Mouse (Mus musculus) urinary bladder, adult 18-20 months (tissue): Measurements from ENCODE around the gene Mapk8.
A peak's percentile ranks its signal among the peaks of the same experiment; 100 is the strongest.
"Not testable (repeated sequence)": the region's sequence is repeated elsewhere in the genome, so short reads cannot be mapped to it uniquely, and the experiment has no call there.

ENCODE experiments used
- DNase-seq, 2 experiments: peaks; one replicate each; pipeline ENCODE4 v3.0.0; 2022; ENCODE audit warnings: low spot score in 2 of 2, mixed read lengths in 2 of 2

Mapk8 gene

DNA sequence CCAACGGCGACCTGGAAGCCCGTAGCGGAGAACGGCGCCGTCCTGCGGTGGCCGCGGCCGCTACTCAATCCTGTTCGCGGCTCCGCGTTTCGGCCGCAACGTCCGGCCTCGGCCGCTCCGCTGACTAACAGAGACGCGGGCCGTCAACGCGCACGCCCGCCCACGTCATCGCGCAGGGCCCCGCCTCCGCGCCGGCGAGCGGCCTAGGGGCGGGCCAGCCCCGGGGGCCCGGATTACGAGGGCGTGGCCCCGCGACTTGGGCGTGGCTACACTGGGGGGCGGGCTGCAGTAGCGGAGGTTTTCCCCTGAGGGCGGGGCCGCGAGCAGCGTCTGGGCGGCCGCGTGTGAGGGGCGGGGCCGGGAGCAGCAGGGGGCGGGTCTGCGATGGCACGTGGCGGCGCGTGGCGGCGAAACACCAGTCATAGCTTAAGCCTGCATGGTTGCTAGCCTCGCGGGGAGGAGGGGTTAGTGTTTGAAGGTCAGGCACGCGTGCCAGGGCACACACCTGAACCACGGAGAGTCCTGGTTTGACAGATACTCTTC lies at the start of gene Mapk8:
Gene Mapk8, minus strand, starts transcription at position 132 of the 543 bp plus-strand sequence.
- peak; percentile 95 to 98 for DNase-seq

DNA sequence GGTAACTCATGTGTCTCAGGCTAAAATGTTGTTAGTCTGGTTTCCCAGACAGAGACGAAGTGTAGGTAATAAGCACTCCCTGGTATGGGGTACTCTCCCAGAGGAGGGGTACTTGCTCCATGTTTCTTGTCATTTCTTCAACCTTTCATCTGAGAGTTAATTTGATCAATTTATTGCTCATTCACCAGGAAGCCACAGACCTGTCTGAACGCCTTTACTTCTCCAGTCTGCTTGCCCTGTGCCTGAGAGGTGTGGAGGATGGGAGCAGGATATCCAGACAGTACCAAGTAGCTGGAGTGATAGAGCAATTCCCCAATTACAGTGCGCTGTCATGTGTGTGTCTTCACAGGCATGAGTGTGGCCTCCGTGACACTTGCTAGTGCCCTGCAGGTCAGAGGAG lies 48.3 kb upstream of the Mapk8 start:
- DNase-seq, result no peak

DNA sequence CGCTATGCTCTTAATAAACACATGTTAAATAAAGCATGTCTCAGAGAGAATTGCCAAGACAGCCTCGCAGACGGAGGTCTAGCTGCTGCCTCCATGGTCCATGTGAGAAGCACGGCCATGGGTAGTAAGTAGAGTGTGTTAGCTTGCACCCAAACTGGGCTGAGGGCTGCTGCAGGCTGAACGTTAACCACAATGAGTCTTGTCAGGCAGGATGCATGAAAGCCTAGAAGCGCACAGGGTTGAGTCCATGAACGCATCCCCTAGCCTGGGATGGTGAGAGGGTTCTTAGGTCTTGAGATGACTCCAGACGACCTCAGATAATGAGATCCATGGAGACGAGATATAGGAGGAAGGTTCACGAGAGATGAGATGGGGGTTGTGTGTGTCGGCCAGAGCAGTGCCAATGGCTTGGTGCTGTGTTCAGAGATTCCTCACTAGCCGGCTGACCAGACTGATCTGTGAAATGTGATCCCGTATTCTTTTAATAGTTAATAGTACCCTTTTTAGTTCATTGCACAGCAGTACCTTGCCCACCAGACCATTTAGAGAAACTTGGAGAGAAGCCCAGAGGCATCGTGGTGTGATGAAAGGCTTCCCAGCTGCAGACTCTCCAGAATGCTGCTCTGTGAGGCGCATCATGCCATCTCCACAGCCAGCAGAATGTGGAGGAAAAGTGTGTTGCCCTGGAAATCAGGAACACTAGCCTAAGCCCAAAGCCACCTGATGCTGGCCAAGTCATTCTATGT lies 41.0 kb upstream of the Mapk8 start:
- DNase-seq, result no peak

DNA sequence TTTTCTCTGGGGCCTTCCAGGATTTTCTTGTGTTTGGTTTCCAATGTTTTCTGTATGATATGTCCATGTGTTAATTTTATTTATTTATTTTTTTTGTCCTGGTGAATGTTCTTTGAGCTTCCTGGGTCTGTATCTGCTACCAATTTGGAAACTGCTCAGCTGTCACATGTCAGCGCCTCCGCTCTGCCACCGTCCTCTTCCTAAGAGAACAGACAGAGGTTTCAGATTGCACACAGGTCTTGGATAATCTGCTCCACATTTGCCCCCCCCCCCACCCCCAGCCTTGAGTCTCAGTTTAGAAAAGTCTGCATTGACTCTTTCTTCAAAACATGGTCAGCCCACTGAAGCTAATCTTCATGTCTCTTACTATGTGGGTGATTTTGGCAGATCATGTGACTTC lies 35.0 kb upstream of the Mapk8 start:
- no peak for DNase-seq

DNA sequence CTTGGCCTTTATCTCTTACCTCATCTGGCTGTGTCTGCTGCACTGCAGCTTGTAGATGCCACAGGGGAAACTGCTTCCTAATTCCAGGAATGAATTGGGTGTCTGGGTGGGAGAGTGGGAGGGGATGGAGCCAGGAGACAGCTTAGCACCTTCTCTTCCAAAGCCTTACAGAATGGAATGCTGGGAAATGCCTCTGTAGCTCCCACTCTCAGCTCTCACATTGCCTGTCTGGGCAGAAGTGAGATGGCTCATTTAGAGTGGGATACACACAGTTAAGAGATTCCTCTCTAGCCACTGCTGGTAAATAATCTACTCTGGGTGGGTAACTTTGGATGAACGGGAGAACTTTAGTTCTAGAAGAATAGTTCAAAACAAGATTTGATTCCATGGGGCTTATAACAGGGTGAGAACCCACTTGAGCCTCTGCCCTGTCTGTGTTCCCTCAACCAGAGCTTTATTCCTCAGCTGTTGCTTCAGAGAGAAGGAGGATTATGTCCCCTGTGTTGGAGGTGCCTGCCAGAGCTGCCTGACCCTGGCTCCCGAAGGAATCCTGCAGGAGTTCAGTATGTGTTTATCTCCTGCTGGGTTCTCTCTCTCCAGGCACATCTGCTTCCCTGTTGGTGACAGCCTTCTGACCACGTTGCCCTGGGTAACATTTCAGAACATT lies 29.3 kb upstream of the Mapk8 start:
- DNase-seq, result no peak

DNA sequence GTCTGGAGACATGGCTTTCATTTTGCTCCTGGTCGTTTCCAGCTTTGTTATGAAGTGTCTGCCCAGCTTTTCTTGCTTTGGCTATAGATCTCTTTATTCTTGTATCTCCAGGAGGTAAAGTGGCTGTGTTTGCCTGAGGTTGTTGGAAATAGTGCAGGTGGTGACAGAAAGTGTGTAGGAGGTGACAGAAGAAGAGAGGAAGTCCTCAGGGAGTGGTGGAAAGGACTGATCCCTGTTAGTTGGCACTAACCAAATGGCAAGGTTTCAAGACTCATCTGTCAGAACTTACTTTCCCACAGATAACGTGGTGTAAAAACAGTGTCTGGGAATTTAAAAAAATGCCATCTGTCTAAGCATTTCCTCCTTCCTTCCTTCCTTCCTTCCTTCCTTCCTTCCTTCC lies 27.5 kb upstream of the Mapk8 start:
- no peak for DNase-seq

DNA sequence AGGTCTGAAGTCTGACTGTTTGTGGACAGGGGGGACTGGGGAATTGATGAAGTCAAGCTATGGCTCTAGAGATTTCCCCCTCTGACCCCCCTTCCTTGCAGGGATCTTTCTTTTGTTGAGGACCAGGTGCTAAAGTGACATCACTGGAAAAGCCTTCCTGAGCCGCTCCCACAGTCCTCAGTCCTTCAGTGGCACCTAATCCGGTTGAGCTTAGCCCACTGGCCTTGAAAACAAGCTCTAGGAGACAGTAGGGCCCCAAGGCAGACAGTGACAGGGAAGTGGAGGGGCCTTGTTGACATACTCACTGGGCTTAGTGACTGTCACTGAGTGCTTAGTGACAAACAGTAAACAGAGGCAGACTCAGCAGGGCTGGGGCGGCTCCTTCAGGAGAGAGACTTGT lies 24.4 kb upstream of the Mapk8 start, which contains the start of gene Frmpd2:
Gene Frmpd2, plus strand, starts transcription at position 366 of the 400 bp plus-strand sequence.
- DNase-seq, result no peak

DNA sequence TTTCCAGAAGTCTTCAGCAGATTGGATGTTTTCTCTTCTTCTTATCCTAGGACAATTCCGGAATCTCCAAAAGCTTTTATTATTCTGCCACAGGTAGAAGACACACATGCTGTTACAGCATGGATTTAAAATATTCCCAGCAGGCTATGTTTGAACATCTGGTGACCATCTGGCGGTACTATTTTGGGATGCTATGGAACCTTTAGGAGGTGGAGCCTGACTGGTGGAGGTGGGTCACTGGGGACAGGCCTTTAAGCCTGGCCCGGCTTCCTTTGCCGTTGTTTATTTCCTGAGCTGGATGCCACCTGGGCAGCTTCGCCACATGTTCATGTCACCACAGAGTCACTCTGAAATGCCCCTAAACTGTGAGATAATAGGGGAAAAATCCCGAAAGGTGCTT lies 20.8 kb upstream of the Mapk8 start:
- no peak for DNase-seq

DNA sequence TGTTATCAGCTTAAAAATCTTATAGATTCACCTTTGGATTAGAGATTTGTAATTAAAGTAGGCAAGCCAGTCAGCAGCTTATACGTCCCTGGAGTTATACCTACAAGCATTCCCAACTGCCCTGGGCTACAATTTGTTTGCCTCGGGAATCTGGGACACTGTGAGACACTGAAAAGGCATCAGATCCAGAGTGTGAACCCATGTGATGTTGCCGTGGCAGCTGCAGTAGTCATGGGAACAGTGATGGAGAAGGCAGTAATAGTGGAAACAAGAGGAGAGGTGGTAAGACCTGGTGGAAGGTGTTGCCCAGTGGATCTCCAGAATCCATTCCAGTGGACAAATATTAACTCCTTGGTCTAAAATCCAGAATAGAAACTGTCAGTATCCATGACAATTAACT lies 16.7 kb upstream of the Mapk8 start:
- DNase-seq, result no peak

DNA sequence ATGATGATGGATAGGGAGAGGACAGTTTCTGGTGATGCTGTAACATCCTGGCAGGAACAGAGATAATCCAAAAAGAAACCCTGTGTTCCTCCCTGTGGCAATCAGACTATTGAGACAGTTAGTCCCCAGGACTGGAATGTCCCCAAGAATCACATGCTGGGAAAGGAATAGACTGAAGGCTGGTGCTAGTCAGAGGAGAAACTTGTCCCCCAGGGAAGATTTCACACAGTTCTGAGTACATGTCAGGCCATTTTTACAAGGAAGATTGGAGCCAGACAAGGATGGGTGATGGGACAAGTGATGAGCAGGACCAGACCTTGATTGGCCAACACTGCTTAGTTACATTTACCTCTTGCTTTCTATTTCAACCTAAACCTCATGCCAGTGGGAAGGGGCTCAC lies 3.4 kb upstream of the Mapk8 start:
- DNase-seq, result no peak

DNA sequence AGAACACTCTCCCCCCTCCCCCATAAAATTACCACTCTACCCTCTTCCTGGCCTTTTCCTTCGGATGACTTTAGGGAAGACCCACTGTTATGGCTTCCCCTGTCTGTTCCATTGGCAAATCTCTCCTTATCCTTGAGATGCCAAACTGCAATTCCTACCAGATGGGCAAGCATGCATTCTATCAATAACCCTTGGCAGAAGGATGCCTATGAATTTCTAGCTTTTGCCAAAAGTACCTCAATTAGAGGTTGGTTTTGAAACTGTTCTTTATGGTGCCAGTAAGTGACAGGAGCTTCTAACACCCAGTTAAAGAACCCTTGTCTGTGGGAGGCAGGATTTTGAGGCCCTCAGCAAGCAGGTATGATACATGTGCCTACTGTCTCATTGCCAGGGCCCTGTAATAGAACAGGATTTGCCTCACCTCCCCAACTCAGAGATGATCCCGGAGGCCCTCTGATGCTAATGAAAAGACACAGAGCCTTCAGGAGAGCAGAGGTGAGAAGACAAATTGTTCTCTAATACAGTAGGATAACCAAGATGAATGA lies 2.4 kb upstream of the Mapk8 start:
- DNase-seq, result no peak

DNA sequence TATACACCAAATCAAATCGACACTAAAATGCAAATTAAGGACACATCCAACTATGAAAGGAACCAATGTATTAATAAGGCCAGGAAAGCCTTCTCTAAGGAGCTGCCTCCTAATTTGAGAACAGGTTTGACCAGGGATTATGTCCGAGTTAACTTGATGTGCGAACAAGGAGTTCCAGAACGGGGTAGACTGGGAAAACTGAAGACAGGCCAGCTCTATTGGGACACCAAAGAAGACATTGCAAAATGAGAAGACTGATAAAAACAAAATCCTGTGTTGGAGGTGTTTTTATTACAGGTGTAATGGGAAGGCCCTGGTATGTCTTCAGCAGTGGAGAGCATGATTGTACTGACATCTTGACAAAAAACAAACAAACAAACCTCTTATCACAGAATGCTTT lies 1.3 kb upstream of the Mapk8 start:
- DNase-seq, result no peak

DNA sequence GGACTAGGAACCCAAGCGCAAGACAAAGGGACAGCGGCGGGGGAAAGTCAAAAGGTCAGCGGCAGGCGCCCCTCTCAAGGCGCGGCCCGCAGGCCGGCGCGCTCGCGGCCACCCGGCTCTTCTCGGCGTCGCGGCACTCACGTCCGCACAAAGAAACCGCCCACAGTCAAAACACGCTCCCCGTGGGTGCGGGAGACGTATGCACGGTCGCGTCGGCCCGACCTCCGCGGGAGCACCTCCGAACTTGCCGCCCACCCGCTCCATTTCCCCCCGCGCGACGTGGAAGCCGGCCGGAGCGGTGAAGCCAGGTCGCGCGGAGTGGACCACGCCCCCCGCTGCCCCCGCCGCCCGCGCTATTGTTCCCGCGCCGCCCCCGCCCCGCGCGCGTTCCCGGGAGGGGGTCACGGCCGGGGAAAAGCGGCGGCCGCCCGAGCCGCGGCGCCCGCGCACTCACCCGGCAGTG lies 366 bp downstream of the Mapk8 start:
- DNase-seq, result no peak

DNA sequence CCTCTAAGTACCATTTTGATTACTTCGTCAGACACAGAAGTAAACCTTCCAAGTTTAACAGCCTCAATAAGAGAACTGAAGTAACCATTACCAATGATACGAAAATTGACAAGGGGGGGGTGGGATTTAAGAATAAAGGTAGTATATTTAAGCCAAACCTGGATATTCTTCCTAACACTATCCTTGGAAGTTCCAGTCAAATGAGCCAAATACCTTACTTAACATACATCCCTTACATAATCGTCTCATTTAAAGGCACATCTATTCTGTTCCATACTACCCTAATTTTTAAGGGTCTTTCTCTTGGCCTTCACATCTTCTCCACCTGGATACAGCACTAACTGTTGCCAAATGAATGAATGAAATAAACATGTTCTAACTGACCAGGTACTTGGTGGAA lies 996 bp downstream of the Mapk8 start:
- DNase-seq, result no peak

DNA sequence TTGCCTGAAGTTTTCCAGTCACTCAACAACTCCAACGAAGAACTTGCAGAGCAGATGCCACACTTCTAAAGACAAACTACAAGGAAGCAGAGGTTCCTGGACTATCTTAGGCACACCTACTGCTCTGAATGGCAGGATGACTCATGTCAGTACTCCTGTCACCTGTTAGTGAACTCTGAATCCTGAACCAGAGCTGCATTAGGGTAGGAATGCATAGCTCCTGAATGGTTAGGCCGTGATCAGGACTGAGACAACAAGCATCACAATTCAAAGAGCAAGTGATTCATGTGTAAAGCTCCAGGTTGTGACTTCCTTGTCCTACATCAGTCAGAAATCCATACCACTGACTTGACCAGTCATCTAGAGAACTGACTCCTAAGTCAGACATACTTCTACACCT lies 3.2 kb downstream of the Mapk8 start:
- no peak for DNase-seq

DNA sequence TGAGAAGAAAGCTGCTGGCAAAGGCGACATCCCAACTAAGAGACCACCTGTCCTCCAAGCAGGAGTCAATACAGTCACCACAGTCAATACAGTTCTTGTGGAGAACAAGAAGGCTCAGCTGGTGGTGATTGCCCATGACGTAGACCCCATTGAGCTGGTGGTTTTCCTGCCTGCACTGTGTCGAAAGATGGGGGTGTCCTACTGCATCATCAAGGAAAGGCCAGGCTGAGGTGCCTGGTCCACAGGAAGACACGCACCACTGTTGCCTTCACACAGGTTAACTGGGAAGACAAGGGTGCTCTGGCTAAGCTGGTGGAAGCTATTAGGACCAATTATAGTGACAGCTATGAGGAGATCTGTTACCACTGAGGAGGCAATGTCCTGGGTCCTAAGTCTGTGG lies 14.5 kb downstream of the Mapk8 start:
- DNase-seq, result not testable (repeated sequence)

DNA sequence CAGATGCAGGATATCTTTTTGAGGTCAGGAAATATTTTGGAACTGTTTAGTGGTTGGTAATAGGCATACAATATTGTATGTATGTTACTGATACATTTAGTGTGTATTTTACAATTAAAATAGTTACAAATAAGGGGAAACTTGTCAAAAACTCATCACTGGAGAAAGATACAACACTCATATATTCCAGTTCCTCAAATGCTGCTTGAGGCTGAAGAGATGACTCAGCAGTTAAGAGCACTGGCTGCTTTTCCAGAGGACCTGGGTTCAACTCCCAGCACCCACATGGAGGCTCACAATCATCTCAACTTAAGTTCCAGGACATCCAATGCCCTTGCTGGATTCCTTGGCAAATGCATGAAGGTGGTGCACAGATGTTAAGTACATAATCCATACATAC lies 22.8 kb downstream of the Mapk8 start:
- DNase-seq, result no peak

DNA sequence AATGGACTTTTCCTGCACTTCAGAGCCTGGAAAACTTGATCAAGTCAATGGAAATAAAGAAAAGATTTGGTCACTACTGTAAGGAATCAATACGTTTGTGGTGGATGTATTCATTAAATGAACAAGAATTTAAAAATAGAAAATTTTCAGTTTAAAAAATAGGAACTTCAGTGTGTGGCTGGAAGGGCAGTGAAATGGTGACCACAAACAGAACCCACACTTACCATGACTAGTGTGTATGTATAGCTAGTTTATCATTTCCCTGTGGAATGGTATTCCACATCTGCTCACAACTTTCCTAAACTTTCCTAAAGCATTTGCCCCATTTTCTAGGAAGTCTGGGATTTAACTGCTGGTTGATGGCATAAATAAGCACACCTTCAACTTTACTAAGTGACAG lies 24.0 kb downstream of the Mapk8 start:
- no peak for DNase-seq

DNA sequence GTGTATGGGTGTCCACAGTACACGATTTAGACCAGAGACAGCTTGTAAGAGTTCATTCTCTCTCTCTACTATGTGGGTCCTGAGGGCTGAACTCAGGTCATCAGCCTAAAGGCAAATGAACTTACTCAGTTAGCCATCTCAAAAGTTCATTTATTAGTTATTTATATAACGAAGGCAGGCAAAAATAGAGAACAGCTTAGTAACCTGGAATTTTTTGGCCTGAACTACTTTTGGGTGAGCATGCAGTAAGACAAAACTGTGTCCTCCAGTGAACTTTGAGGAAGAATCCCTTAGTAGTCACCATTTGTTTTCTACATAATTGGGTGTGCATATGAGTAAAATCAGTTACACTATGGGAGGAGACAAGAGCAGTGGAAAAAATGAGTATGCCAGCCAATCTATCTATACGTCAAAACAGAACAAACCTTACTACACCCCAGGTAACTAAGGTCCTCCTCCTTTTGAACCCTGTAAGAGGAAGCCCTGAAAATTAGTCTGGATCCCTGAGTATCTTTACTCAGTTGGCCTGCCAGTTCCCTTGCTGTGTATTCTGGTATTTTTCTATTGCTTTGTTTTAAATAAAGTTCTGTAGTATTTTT lies 28.5 kb downstream of the Mapk8 start:
- DNase-seq, result no peak

DNA sequence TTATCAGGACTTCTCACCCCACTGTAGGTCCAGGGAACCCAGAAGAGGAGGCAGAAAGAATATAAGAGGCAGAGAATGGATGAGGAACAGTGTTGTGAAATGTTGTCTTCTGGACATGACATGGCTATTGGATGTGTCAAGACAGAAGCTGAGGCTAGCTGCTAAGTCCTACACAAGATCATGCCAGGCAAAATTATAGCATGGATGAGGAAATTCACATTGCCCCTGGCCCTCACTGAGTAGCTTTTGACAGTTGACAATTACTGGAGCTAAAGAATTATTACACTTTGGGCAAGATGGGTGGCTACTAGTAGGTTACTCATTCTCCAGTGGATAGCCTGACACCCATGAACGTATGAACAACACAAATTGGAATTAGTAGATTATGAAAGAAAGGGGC lies 31.2 kb downstream of the Mapk8 start:
- no peak for DNase-seq

DNA sequence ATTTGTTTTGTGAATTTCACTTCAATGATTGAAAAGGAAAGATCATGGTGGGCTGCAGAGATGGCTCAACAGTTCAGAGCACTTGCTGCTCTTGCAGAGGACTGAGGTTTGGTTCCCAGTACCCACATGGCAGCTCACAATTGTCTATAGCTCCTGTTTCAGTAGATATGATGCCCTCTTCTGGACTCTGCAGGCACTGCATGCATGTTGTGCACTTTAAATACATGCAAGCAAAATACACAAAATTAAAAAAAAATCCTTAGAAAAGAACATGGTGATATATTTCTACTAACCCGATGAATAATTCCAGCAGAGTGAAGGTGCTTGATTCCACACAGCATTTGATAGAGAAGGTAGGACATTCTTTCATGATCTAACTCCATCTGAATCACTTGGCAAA lies 44.6 kb downstream of the Mapk8 start:
- no peak for DNase-seq

DNA sequence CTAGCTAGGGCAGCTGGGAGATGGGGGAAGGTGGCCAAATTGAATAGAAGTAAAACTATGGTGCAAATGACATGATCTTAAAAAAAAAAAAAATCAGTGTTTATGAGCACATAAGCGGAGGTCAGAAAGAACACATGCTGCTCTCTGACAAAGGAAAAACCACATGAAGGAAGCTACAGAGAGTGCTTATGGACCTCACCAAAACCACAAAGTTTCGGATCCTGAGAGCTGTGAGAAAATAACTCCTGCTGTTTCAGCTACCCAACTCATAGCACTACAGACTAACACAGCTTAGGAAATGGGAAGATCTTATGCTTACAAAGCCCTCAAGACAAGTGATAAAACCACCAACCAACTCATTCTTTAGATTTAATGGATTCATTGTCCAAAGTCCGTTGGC lies 46.9 kb downstream of the Mapk8 start:
- no peak for DNase-seq
